Mouse (Mus musculus) large intestine, adult 2 months (tissue): Measurements from ENCODE around the gene Fcrlb. TPM values are rescaled to one million over a fixed set of nuclear protein-coding genes. Genes with fewer than 3 reads are reported as not detected.
"Not testable (repeated sequence)": the region's sequence is repeated elsewhere in the genome, so short reads cannot be mapped to it uniquely, and the experiment has no call there.

Experiments
- DNase-seq: peaks from one replicate; pipeline ENCODE4 v3.0.0-alpha.2; 2012; ENCODE audit warnings: low read depth, low spot score
- WGBS: fragments of 180-500 bp; shearing (Covaris S2); methylation state at CpG from one replicate; pipeline ENCODE4 v1.1.7; 2018; 5-methylcytosine and 5-hydroxymethylcytosine counted together
- polyA plus RNA-seq: library from polyadenylated mRNA; depleted of rRNA; stranded (reverse); fragments of >200 nt; gene quantifications from 2 replicates; pipeline ENCODE4 v1.2.3, GENCODE M21; 2012; rRNA removed

The Fcrlb gene
- 0.24 and 0.48 TPM in 2 replicates for polyA plus RNA-seq

- 65% methylated on average over 5 of the region's 5 CpGs for WGBS
- no peak for DNase-seq
Measured at GRCm38 (mm10) chr1:170912891-170913615, at the start of gene Fcrlb. Gene Fcrlb, minus strand, starts transcription at chr1:170912941.

GRCm38 (mm10) chr1:170962301-170962700 is 49.6 kb upstream of the Fcrlb start:
- DNase-seq = no peak
- 39% methylated on average over 2 of the region's 2 CpGs for WGBS

GRCm38 (mm10) chr1:170961101-170961500 is 48.4 kb upstream of the Fcrlb start:
- DNase-seq = no peak
- 81% methylated on average over 6 of the region's 6 CpGs for WGBS

- no peak for DNase-seq
- 23% methylated on average over 2 of the region's 2 CpGs for WGBS
Measured at GRCm38 (mm10) chr1:170959791-170960190, 47.0 kb upstream of the Fcrlb start.

GRCm38 (mm10) chr1:170958225-170958624 is 45.5 kb upstream of the Fcrlb start:
- no peak for DNase-seq
- WGBS = 57% methylated on average over 3 of the region's 3 CpGs

- no peak for DNase-seq
- 79% methylated on average over 2 of the region's 2 CpGs for WGBS
Measured at GRCm38 (mm10) chr1:170953192-170953591, 40.5 kb upstream of the Fcrlb start.

- DNase-seq = no peak
- 63% methylated on average over 3 of the region's 3 CpGs for WGBS
Measured at GRCm38 (mm10) chr1:170950772-170951171, 38.0 kb upstream of the Fcrlb start.

GRCm38 (mm10) chr1:170944908-170945307 is 32.2 kb upstream of the Fcrlb start:
- DNase-seq = not testable (repeated sequence)

GRCm38 (mm10) chr1:170944151-170944550 is 31.4 kb upstream of the Fcrlb start:
- 99% methylated on average over 9 of the region's 9 CpGs for WGBS
- DNase-seq = not testable (repeated sequence)

More at GRCm38 (mm10) chr1:170944908-170945307, 32.2 kb upstream of the Fcrlb start:
- 98% methylated on average over 9 of the region's 9 CpGs for WGBS

- DNase-seq = no peak
- WGBS = 84% methylated on average over 12 of the region's 12 CpGs
Measured at GRCm38 (mm10) chr1:170939255-170939654, 26.5 kb upstream of the Fcrlb start.

GRCm38 (mm10) chr1:170934383-170934782 is 21.6 kb upstream of the Fcrlb start:
- 22% methylated on average over 2 of the region's 2 CpGs for WGBS

GRCm38 (mm10) chr1:170933940-170934339 is 21.2 kb upstream of the Fcrlb start:
- no peak for DNase-seq
- WGBS = 77% methylated on average over 1 of the region's 1 CpGs

More at GRCm38 (mm10) chr1:170934383-170934782, 21.6 kb upstream of the Fcrlb start:
- DNase-seq = no peak

GRCm38 (mm10) chr1:170933386-170933920 is 20.7 kb upstream of the Fcrlb start:
- DNase-seq = no peak
- 66% methylated on average over 6 of the region's 6 CpGs for WGBS

- no peak for DNase-seq
- WGBS = 77% methylated on average over 3 of the region's 3 CpGs
Measured at GRCm38 (mm10) chr1:170932043-170932442, 19.3 kb upstream of the Fcrlb start.

GRCm38 (mm10) chr1:170929245-170929644 is 16.5 kb upstream of the Fcrlb start:
- no peak for DNase-seq
- WGBS = 61% methylated on average over 4 of the region's 4 CpGs

GRCm38 (mm10) chr1:170928467-170928866 is 15.7 kb upstream of the Fcrlb start:
- 45% methylated on average over 2 of the region's 2 CpGs for WGBS
- DNase-seq = no peak

GRCm38 (mm10) chr1:170927378-170927777 is 14.6 kb upstream of the Fcrlb start, which contains the start of gene Fcrla:
Gene Fcrla, minus strand, starts transcription at chr1:170927583.
- WGBS = 89% methylated on average over 3 of the region's 3 CpGs
- DNase-seq = no peak

GRCm38 (mm10) chr1:170926941-170927340 is 14.2 kb upstream of the Fcrlb start:
- DNase-seq = no peak
- 55% methylated on average over 6 of the region's 6 CpGs for WGBS

- DNase-seq = no peak
- WGBS = 48% methylated on average over 6 of the region's 6 CpGs
Measured at GRCm38 (mm10) chr1:170924485-170924884, 11.7 kb upstream of the Fcrlb start.

GRCm38 (mm10) chr1:170919308-170919707 is 6.6 kb upstream of the Fcrlb start:
- DNase-seq = no peak
- 92% methylated on average over 8 of the region's 8 CpGs for WGBS

GRCm38 (mm10) chr1:170915657-170916056 is 2.9 kb upstream of the Fcrlb start:
- 50% methylated on average over 5 of the region's 5 CpGs for WGBS
- no peak for DNase-seq
